Mouse (Mus musculus): Measurements from ENCODE around the gene Lamc2. TPM values are rescaled to one million over a fixed set of nuclear protein-coding genes. Genes with fewer than 3 reads are reported as not detected.

Lamc2 gene
- polyA plus RNA-seq, 1 experiment from 2014 or later: 12.1 TPM

DNA sequence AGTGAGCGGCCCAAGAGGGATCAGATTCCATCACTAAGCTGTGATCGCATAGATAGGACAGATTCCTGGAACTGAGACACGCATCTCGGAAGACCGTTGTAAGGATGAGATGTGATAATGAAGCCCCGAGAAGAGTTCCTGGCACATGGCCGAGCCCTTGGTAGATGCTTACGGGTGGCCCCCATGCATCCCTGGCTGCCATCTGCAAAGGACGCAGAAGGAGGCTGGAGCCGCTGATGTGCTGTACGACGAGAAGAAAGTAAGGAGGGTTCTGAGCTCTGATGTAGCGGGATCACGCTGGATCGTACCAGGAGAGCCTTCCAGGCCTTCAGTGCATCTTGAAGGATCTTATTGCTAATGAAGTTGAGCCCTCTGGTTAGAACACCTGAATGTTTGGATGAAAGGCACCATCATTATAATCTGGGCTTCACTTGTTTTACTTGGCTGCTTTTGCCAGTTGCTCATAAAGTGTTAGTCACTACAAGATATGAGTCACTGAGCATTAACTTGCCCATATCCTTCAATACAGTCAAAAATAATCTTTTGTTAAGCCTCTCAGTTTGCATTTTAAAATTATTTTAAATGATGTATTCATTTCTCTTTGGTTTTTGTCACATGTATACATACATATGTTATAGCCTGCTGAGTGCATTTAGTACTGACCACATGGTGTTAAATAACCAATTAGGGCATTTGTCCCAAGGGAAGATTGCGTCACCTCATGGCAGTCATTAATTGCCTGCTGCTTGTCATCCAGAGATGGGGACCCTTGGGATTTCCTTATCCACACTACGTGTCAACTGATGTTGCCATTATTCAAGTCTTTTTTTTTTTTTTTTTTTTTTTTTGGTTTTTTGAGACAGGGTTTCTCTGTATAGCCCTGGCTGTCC lies 83.7 kb downstream of the Lamc2 start:
- Histone ChIP-seq H3K36me3 (no peaks in the 10 kb centered on the region), H3K27ac (no peak overlapping the region), H3K9me3 (no peaks in the 10 kb centered on the region), H3K4me2 (no peak overlapping the region), H3K9ac (no peak overlapping the region), H3K27me3 (no peaks in the 10 kb centered on the region), H3K4me3 (no peak overlapping the region), H3K4me1 (peaks cover 5% of the 10 kb centered on the region; the same call in 1 of the 2 replicates)
- 90% methylated on average over 17 of the region's 17 CpGs for WGBS
- no peak for ATAC-seq (ENCODE audit: insufficient number of reproducible peaks, low FRiP score, low TSS enrichment, low read depth)

DNA sequence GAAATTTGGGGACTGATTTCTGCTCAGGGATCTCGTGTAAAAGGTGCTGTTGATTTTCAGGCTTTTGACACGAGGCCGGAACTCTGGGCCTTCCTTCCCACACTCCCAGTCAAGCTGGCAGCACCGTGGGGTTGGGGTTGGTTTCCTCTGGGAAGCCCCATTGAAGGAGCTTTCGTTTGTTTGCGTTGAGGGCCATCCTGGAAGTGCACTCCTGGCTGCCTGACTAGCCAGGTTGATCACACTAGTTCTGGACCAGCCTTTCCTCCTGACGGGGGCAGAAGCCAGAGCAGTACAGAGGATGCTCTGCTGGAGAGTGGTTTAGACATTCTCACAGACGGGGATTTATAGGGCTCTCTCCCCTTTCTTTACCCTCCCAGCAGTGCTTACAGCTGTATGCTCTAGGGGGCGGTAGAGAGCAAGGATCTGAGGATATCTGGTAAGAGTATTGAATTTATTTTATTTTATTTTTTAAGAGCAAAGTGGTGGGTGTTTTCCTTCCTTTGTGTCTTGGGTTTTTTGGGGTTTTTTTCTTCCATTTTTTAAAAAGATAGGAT lies 84.8 kb downstream of the Lamc2 start:
- Histone ChIP-seq H3K9ac (no peak overlapping the region), H3K4me2 (no peak overlapping the region), H3K4me3 (no peak overlapping the region), H3K27me3 (no peaks in the 10 kb centered on the region), H3K9me3 (no peaks in the 10 kb centered on the region), H3K36me3 (no peaks in the 10 kb centered on the region), H3K4me1 (peaks cover 6% of the 10 kb centered on the region), H3K27ac (no peak overlapping the region; the same call in 1 of the 2 replicates)
- 47% methylated on average over 9 of the region's 9 CpGs for WGBS
- ATAC-seq (ENCODE audit: insufficient number of reproducible peaks, low FRiP score, low TSS enrichment, low read depth): no peak

DNA sequence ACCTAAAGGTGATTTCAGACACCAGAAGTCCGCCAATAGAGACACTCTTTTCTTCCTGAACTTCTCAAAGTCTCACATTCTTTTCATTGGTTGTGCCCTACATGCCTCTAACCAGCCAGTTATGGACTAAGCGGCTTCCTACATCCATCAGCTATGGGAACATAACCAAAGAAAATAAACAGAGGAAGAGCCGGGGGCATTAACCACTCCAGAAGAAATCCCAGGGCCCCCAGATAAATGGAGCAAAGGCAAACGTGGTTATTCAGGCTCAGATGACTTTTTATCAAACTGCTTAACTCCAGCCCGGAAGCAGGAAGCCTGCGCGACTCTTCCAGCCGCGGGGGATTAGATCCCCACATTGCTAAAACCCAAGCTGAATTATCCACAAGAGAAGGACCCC lies 85.3 kb downstream of the Lamc2 start:
- no peak for ATAC-seq (ENCODE audit: insufficient number of reproducible peaks, low FRiP score, low TSS enrichment, low read depth)
- Histone ChIP-seq H3K4me3 (no peak overlapping the region), H3K27ac (no peak overlapping the region; the same call in 1 of the 2 replicates), H3K9me3 (no peaks in the 10 kb centered on the region), H3K27me3 (no peaks in the 10 kb centered on the region), H3K4me1 (peaks cover 11% of the 10 kb centered on the region), H3K9ac (no peak overlapping the region), H3K36me3 (no peaks in the 10 kb centered on the region), H3K4me2 (no peak overlapping the region)
- 53% methylated on average over 9 of the region's 9 CpGs for WGBS

DNA sequence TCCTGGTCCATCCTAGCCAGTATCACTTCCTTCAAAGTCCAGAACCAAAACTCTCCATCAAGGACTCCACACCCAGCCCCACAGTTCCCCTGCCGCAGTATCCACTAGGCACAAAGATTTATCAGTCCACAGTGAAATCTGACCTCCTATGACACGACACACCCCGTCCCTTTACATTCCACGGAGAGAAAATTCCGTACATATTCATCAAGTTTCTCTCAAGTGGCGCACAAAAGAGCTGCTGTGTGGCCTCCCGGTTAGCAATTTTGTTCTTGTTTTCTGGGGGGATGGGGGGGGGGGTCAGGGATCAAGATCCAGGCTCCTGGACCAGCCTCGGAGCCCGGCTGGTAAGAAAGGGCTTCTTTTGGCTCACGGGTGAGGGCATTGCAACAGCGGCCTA lies 87.7 kb downstream of the Lamc2 start:
- no peaks in the 10 kb centered on the region for H3K9me3 ChIP-seq
- no peak overlapping the region for H3K27ac ChIP-seq
- no peak for ATAC-seq (ENCODE audit: insufficient number of reproducible peaks, low FRiP score, low TSS enrichment, low read depth)
- no peak overlapping the region for H3K9ac ChIP-seq
- peaks cover 11% of the 10 kb centered on the region for H3K4me1 ChIP-seq
- 52% methylated on average over 11 of the region's 11 CpGs for WGBS
- H3K4me2 ChIP-seq: no peak overlapping the region
- no peaks in the 10 kb centered on the region; the same call in 1 of the 2 replicates for H3K27me3 ChIP-seq
- no peaks in the 10 kb centered on the region for H3K36me3 ChIP-seq
- H3K4me3 ChIP-seq: no peak overlapping the region

DNA sequence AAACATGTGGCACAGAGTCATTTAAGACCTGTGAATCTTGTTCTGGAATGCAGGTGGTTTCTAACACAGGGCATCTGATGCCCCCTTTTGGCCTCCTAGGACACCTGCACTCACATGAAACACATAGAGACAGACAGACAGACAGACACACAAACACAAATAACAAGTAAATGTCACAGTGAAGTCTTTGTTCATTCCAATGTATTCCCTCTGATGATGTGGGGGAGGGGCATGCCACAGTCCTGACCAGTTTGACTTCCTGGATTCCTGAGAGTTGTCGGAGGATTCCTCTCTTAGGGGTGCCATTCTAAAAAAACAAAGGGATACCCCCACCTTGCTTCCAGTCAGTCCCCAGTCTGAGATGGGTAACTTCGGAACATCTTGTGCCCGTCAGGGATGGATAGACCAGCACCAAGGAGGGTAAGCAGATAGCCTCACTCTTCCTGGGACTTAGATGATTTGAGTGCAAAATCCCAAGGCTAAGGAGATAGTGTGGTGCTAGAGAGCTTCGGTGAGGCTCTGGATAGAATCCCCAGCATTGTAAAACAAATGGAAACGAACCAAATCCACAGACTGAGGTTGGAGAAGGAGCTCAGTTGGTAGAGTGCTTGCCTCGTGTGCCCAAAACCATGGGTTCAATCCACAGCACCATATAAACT lies 89.1 kb downstream of the Lamc2 start:
- no peak overlapping the region for H3K4me2 ChIP-seq
- H3K36me3 ChIP-seq: no peaks in the 10 kb centered on the region
- H3K9me3 ChIP-seq: no peaks in the 10 kb centered on the region
- H3K9ac ChIP-seq: no peak overlapping the region
- no peak overlapping the region for H3K27ac ChIP-seq
- no peaks in the 10 kb centered on the region; the same call in 1 of the 2 replicates for H3K27me3 ChIP-seq
- H3K4me3 ChIP-seq: no peak overlapping the region
- no peak for ATAC-seq (ENCODE audit: insufficient number of reproducible peaks, low FRiP score, low TSS enrichment, low read depth)
- 89% methylated on average over 6 of the region's 6 CpGs for WGBS
- H3K4me1 ChIP-seq: peaks cover 15% of the 10 kb centered on the region

DNA sequence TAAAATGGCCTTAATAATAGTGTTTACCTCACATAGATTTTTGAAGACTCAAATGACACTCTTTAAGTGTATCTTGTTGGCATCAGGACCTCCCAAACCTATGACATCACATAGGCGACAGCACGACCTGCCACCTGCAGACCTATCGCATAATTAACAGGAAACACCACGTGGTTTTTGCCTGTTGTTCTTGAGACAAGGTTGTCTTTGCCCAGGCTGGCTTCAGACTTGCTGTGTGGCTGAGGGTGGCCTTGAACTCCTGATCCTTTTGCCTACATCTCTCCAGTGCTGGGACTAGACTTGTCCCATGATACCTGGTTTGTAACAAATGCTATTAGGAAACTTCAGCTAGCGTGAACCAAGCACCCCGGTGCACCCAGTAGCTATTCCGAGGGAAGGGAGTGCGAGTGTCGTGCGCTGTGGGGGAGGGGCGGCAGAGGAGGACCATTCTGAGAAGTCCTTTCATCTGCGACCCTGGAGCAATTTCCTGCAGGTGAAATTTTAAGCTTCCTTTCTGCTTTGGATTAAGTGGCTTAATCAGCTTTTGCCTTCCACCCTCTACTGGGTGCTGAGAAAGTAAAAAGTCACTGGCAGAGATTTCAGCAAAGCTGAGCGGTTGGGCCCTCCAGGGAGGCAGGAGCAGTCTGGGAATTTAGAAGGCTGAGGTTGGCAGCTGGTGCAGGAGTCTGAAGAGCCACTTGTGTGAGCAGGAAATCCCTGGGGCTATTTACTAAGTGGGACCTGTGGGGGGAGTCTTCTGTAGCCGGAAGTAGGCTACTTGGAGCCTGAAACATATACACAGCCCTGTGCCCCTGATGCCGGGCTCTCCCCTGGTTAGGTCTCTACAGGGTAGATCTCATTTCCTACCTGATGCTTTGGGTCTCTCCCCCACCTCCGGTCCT lies 90.2 kb downstream of the Lamc2 start:
- no peak overlapping the region for H3K4me3 ChIP-seq
- H3K4me1 ChIP-seq: peaks cover 18% of the 10 kb centered on the region
- no peaks in the 10 kb centered on the region for H3K9me3 ChIP-seq
- no peaks in the 10 kb centered on the region for H3K36me3 ChIP-seq
- H3K27me3 ChIP-seq: no peaks in the 10 kb centered on the region; the same call in 1 of the 2 replicates
- ATAC-seq (ENCODE audit: insufficient number of reproducible peaks, low FRiP score, low TSS enrichment, low read depth): no peak
- no peak overlapping the region; the same call in 1 of the 2 replicates for H3K27ac ChIP-seq
- no peak overlapping the region for H3K9ac ChIP-seq
- 13% methylated on average over 16 of the region's 16 CpGs for WGBS
- H3K4me2 ChIP-seq: no peak overlapping the region

DNA sequence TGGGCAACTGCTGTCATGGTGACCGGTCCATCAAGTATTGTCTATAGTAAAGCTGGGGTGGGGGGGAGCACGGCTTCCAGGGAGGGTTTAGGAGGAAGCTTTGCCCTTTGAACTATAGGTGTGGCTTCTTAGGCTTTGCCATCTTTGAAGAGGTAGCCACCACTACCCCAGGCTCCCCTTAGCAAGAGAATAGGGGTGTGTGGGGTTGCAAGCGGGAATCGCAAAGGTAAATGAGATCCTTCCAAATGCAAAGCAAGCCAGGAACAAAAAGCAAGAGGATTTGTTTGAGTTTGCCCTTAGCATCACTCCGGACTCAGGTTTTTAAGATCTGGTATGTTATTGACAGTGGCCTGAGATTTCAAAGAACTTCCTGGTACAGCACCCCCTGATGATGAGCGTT lies 90.9 kb downstream of the Lamc2 start:
- no peak overlapping the region for H3K27ac ChIP-seq
- H3K9ac ChIP-seq: no peak overlapping the region
- no peaks in the 10 kb centered on the region for H3K36me3 ChIP-seq
- H3K9me3 ChIP-seq: no peaks in the 10 kb centered on the region
- ATAC-seq (ENCODE audit: insufficient number of reproducible peaks, low FRiP score, low TSS enrichment, low read depth): no peak
- 67% methylated on average over 6 of the region's 6 CpGs for WGBS
- peaks cover 17% of the 10 kb centered on the region for H3K4me1 ChIP-seq
- H3K27me3 ChIP-seq: no peaks in the 10 kb centered on the region; the same call in 1 of the 2 replicates
- no peak overlapping the region for H3K4me2 ChIP-seq
- H3K4me3 ChIP-seq: no peak overlapping the region

DNA sequence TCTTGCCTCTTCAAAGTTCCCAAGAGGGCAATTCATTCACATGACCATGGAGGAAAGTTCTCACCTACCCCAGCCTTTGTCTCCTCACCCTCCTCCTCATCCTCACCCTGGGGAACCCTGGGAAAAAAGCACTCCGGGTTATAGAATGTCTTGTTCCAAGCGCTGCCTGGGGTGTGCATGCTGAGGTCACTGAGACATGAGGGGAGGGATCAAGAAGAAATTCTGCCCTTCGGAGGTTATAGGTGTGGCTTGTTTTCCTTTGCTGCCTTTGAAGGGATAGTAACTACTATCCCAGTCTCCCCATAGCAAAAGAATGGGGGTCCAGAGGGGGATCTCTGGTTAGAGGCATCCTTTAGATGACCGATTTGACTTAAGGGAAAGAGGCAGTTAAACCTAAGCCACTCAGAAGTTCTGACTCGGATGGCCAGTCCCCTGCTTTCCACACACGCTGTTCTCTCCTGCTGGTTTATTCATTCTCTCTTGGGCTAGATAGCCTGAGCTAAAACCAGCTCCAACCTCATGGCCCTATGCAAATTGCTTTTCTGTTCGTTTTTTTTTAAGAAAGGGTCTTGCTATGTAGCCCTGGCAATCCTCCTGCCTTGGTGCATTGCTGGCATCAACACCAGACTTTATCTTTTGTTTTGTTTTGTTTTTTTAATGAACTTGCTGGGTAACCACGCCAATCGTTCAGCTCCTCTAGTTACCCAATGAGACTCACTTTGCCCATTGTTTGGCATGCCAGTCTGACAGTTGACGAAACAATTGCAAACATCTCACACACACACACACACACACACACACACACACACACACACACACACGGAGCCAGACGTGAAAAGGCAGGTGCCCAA lies 91.8 kb downstream of the Lamc2 start:
- ATAC-seq (ENCODE audit: insufficient number of reproducible peaks, low FRiP score, low TSS enrichment, low read depth): no peak
- H3K4me2 ChIP-seq: no peak overlapping the region
- 53% methylated on average over 12 of the region's 12 CpGs for WGBS
- H3K27ac ChIP-seq: no peak overlapping the region
- H3K27me3 ChIP-seq: no peaks in the 10 kb centered on the region; the same call in 1 of the 2 replicates
- no peak overlapping the region for H3K4me3 ChIP-seq
- H3K4me1 ChIP-seq: peaks cover 17% of the 10 kb centered on the region
- no peaks in the 10 kb centered on the region for H3K9me3 ChIP-seq
- H3K9ac ChIP-seq: no peak overlapping the region
- H3K36me3 ChIP-seq: no peaks in the 10 kb centered on the region

DNA sequence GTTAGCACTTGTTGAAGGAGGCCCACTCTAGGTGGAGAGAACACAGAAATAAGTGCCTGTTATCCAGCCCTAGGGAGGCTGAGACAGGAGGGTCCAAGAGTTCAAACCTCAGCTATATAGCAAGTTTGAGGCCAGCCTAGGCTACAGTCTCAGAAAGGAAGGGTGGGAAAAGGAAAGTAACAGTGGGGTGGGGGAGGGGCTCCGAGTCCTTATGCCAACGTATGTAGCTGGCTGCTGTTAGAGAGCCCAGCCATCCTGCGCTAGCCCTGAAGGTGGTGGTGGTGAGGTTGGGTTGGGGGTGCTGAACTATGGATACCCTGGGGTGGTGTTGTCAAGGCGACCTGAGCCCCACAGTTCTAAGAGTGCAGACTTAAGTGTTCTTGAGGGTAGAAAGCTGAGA lies 92.7 kb downstream of the Lamc2 start:
- WGBS: 61% methylated on average over 4 of the region's 4 CpGs
- Histone ChIP-seq H3K9me3 (no peaks in the 10 kb centered on the region), H3K36me3 (no peaks in the 10 kb centered on the region), H3K4me2 (no peak overlapping the region), H3K27me3 (no peaks in the 10 kb centered on the region; the same call in 1 of the 2 replicates), H3K4me3 (no peak overlapping the region), H3K9ac (no peak overlapping the region), H3K4me1 (peaks cover 17% of the 10 kb centered on the region), H3K27ac (no peak overlapping the region)
- no peak for ATAC-seq (ENCODE audit: insufficient number of reproducible peaks, low FRiP score, low TSS enrichment, low read depth)

DNA sequence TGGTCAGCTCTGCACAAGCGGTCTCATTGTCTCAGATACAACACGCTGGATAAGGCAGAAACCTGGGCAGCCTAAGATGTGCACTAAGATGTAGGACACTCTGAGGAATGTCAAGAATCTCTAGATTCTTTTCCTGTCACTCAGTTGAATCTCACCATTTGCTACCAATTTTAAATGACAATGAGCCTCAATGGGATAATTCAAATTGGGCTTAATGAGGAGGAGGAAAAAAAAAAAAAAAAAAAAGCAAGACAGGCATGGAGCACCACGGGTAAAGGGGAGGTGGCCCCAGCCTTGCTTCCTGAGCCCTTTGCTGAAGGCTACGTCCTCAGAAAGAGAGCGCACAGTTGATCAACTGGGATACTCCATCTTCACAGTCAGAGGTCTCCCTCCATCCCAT lies 93.1 kb downstream of the Lamc2 start:
- no peak overlapping the region for H3K27ac ChIP-seq
- no peak for ATAC-seq (ENCODE audit: insufficient number of reproducible peaks, low FRiP score, low TSS enrichment, low read depth)
- H3K4me2 ChIP-seq: no peak overlapping the region
- no peaks in the 10 kb centered on the region for H3K9me3 ChIP-seq
- WGBS: 65% methylated on average over 5 of the region's 5 CpGs
- H3K4me1 ChIP-seq: peaks cover 17% of the 10 kb centered on the region
- H3K9ac ChIP-seq: no peak overlapping the region
- no peak overlapping the region for H3K4me3 ChIP-seq
- no peaks in the 10 kb centered on the region for H3K36me3 ChIP-seq
- no peaks in the 10 kb centered on the region; the same call in 1 of the 2 replicates for H3K27me3 ChIP-seq
